9 mouse cellular contexts compared by ENCODE assay signal in the genomic region with DNA sequence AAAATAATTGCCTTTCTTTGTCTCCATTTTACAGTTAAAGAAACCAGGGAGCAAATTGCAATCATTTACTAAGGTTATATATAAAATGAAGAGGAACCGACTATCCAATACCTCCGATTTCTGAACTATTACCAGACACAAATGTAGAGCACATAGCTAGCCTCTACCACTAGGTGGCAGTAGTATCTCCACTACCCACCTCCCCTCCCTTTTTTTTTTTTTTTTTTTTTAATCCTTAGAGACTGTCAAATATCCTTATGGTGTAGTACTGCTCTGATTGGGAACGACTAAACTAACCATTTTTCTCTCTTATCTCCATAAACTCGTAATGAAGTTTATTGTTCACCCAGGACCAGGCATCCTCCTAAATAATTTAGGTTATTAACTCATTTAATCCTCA. TPM values are rescaled to one million over a fixed set of nuclear protein-coding genes. Genes with fewer than 3 reads are reported as not detected.
DNase-seq lines count a peak whose midpoint lies in the region; ATAC-seq and TF ChIP-seq lines count a peak whose summit lies in the region.
"Had no signal": no experiment of that assay in that cellular context is flagged by ENCODE, and none has a peak within 500 bp of the region (broad histone marks: within the 10 kb centered on the region; RNA-seq: fewer than 3 reads in every experiment).

No protein-coding gene starts in this region.

- peak; percentile 50; the same call in 1 of the 2 replicates for TF ChIP-seq CTCF in G1E (IDR thresholded peaks at IDR 0.05; ENCODE audit: low read depth, low read length)

- H3K9me3 ChIP-seq in kidney, embryonic 15.5 days (replicated peaks) = no peaks in the 10 kb centered on the region
- H3K9me3 ChIP-seq in G1E (replicated peaks) = no peaks in the 10 kb centered on the region
- H3K9me3 ChIP-seq: embryonic facial prominence, embryonic 12.5 days; limb, embryonic 12.5 days had no signal

- H3K4me2 ChIP-seq in kidney, embryonic 15.5 days = no peak overlapping the region
- H3K4me2 ChIP-seq: embryonic facial prominence, embryonic 12.5 days; limb, embryonic 12.5 days had no signal

- DNase-seq in kidney, postnatal 10 days = peak; percentile 39
- peak; percentile 53 for DNase-seq in CD4-positive helper T cell, adult 2 months (ENCODE audit: low read depth, low spot score)
- DNase-seq in G1E (ENCODE audit: low spot score) = peak; percentile 67
- DNase-seq in induced T-regulatory cell, adult 2 months (ENCODE audit: low read depth) = peak; percentile 64
- no peak for DNase-seq in spleen, postnatal 10 days (ENCODE audit: low spot score in 2 of 2)

- H3K4me1 ChIP-seq in kidney, embryonic 15.5 days = peaks cover 15% of the 10 kb centered on the region
- no peaks in the 10 kb centered on the region for H3K4me1 ChIP-seq in G1E (ENCODE audit: insufficient read depth, low read depth, low read length)
- H3K4me1 ChIP-seq: embryonic facial prominence, embryonic 12.5 days; limb, embryonic 12.5 days had no signal

- H3K27me3 ChIP-seq in kidney, embryonic 15.5 days = no peaks in the 10 kb centered on the region
- peaks cover 17% of the 10 kb centered on the region; the same call in 1 of the 2 replicates for H3K27me3 ChIP-seq in G1E (ENCODE audit: insufficient read depth, low read length)
- H3K27me3 ChIP-seq: embryonic facial prominence, embryonic 12.5 days; limb, embryonic 12.5 days had no signal

- H3K9ac ChIP-seq in kidney, embryonic 15.5 days = no peak overlapping the region
- H3K9ac ChIP-seq: embryonic facial prominence, embryonic 12.5 days; limb, embryonic 12.5 days had no signal

- no peak overlapping the region for H3K4me3 ChIP-seq in kidney, embryonic 15.5 days (replicated peaks)
- H3K4me3 ChIP-seq in G1E (ENCODE audit: low read depth, low read length) = no peak overlapping the region
- H3K4me3 ChIP-seq: embryonic facial prominence, embryonic 12.5 days; limb, embryonic 12.5 days had no signal

- no peak overlapping the region for H3K27ac ChIP-seq in kidney, embryonic 15.5 days
- H3K27ac ChIP-seq: embryonic facial prominence, embryonic 12.5 days; limb, embryonic 12.5 days had no signal

- ATAC-seq in kidney, embryonic 15.5 days (replicated peaks; ENCODE audit: low FRiP score) = no peak
- ATAC-seq in G1E (ENCODE audit: extremely low read depth, insufficient number of reproducible peaks, low FRiP score, poor library complexity, severe bottlenecking) = no peak
- no peak for ATAC-seq in monocyte, adult 5-6 weeks (replicated peaks; ENCODE audit: insufficient number of reproducible peaks, low FRiP score, low TSS enrichment, poor library complexity, severe bottlenecking)

- WGBS in kidney, embryonic 15.5 days = 58% methylated on average over 4 of the region's 4 CpGs

- H3K36me3 ChIP-seq in kidney, embryonic 15.5 days = no peaks in the 10 kb centered on the region
- no peaks in the 10 kb centered on the region for H3K36me3 ChIP-seq in G1E (replicated peaks)
- H3K36me3 ChIP-seq: embryonic facial prominence, embryonic 12.5 days; limb, embryonic 12.5 days had no signal

RNA-seq across cellular contexts. Expression of gene C1rl, which starts 12.6 kb away (rescaled TPM):
- polyA plus RNA-seq in kidney, embryonic 15.5 days (2015; fragmentation: Nextera tagmentation; extraction: Ambion mirVana) = 1.6 and 2.0 TPM in 2 replicates
- total RNA-seq in G1E (2014; fragmentation: Nextera tagmentation) = not detected in 2 replicates
- total RNA-seq in G1E (2017) = 0.05 TPM in 1 of 2 replicates, not detected in the other
- polyA plus RNA-seq in G1E (2012) = 0.02 and 0.10 TPM in 2 replicates
- 0.19 to 0.21 TPM (median 0.19 TPM) in 3 replicates for total RNA-seq in monocyte, adult 5-6 weeks (2017)

RNA-seq across cellular contexts. Expression of gene Clstn3, which starts 15.7 kb away (rescaled TPM):
- polyA plus RNA-seq in kidney, embryonic 15.5 days (2015; fragmentation: Nextera tagmentation; extraction: Ambion mirVana) = 3.9 and 5.9 TPM in 2 replicates
- total RNA-seq in G1E (2014; fragmentation: Nextera tagmentation) (1.7 and 4.2 TPM in 2 replicates), G1E (2017) (4.6 and 6.2 TPM in 2 replicates)
- 10.9 and 11.5 TPM in 2 replicates for polyA plus RNA-seq in G1E (2012)
- not detected in 3 replicates for total RNA-seq in monocyte, adult 5-6 weeks (2017)

RNA-seq across cellular contexts. Expression of gene C1ra, which starts 31.9 kb away (rescaled TPM):
- 7.9 and 8.3 TPM in 2 replicates for polyA plus RNA-seq in kidney, embryonic 15.5 days (2015; fragmentation: Nextera tagmentation; extraction: Ambion mirVana)
- total RNA-seq in G1E (2014; fragmentation: Nextera tagmentation) (not detected in 2 replicates), G1E (2017) (0.05 and 0.06 TPM in 2 replicates)
- not detected in 2 replicates for polyA plus RNA-seq in G1E (2012)
- 1.4 TPM in 1 of 3 replicates, not detected in the others for total RNA-seq in monocyte, adult 5-6 weeks (2017)

Comparison
In these comparisons a context has a peak if more than half of its experiments do, and no peak if none do; other contexts are left out.
1. DNase-seq: peak in kidney, postnatal 10 days (single experiment), CD4-positive helper T cell, adult 2 months (single experiment), G1E (single experiment) and induced T-regulatory cell, adult 2 months (single experiment); none in spleen, postnatal 10 days (0 of 2).